Mouse (Mus musculus) cerebellum, adult 18-20 months (tissue): Measurements from ENCODE around the gene Erich4.
"Not testable (repeated sequence)": the region's sequence is repeated elsewhere in the genome, so short reads cannot be mapped to it uniquely, and the experiment has no call there.

Experiments
- DNase-seq, 2 experiments: peaks; one replicate each; pipeline ENCODE4 v3.0.0; 2021

The Erich4 gene

DNA sequence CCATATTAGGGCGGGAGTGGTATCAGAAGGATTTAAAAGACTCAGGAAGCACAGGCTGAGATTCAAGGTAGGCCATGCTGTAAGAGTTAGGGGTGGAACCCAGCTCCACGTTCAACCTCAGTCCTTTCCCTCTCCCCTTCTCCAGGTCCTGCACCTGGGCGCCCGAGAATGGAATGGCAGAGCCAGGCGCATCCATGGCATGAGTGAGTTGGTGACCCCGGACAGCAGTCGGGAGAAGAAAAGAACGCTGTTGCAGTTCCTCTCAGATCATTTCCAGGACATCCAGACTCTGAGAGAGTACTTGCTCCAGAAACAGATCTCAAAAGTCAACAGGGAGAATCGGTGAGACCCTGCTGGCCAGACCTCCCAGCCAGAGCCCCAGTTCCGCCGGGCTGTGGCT is 5.1 kb upstream of the Erich4 start:
- DNase-seq: no peak

DNA sequence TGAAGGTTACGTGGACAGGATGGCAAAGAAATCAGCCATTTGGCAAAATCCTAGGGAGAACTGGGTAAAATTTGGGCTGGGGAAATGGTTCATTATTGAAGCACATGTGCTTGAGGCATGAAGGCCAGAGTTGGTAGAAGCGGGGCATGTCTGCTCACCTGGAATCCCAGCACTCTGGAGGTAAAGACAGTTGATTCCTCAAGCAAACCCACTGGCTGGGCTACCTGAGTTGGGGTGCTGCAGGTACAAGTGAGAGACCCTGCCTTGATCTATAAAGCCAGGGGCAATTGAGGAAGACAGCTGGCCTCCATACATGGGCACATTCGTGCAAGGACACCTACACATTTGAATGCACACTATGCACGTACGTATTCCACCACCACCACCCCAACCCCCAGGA is 4.4 kb upstream of the Erich4 start:
- DNase-seq: peak in 1 of 2 experiments; percentile 2

DNA sequence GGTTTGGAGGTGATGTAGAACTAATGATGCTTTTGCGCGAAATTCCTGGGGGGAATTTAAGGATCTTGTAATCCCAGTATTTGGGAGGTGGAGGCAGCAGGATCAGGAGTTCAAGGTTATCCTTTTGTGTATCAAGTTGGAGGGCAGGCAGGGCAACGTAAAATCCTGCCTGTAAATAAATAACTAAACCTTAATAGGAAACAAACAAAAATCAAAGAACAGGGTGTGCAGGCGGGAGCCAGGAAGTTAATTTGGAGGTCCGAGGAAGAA is 4.0 kb upstream of the Erich4 start:
- no peak for DNase-seq

DNA sequence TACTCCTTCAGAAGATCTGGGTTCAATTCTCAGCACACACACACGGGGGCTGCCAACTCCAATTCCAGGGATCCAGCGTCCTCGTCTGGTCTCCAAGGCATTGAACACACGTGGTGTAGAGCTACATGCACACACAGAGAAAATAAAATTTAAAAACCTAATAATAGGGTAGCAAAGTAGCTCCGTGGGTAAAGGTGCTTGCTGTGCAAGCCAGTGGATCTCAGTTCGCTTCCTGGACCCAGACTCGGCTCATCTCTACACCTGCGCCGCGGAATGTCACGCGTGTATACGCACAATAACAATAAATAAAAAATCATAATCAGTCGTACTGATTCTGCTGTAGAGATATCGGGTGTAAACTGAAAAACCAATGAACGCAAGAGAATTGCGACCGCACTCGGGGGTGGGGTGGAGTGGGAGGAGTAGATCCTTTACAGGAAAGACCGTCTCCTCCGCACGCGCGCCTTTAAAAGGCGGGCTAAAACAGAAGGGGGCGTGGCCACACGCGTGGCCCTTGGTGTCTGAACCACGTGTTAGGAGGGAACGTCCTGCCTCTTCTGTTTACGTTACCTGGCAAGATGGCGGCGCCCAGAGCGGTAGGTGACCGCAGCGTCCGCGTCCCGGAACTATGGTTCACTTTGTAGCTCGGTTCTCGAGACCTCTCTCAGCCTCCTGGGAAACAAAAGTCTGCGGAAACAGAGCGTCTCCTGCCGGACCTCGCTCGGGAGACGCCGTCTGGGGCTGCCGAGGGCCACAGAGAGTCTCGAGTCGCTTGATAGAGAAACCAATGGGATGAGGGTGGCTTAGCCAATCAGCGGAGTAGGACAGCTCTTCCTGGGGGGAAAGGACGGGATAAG is 3.4 kb upstream of the Erich4 start, which contains the start of gene Dmac2:
TSS of gene Dmac2 (plus strand) at position 550 of the 857 bp plus-strand sequence.
- peak; percentile 95 to 97 for DNase-seq

DNA sequence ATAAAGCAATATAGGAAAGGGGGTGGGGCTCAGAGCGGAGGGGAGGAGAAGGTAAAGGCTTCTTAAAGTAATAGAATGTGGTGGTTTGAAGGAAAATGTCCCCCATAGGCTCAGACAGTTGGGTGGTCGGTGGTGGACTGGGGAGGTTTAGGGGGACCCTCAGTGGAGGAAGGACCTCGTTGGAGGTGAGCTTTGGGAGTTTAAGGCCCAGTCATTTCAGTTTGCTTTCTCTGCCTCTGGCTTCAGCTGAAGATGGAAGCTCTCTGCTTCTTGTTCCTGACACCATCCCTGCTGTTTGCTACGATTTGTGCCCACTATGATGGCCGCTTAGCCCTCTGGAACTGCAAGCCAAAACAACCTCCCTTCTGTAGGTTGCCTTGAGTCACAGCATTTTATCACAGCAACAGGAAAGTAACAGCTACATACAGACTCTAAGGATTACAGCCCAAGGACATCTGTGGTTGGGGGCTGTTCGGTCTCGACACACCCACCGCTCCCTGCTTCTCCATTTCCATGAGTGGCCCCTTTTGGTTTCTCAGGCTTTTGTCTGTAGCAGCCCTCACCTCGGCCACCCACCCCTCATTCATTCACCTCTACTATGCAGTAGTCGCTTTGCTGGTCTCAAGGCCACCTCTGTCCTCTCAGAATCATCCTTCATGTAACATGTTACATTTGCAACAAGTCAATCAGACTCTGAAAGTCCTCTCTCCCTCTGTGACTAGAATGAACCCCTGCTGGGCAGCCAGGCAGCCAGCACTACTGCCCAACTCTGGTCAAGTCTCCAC is 1.9 kb upstream of the Erich4 start:
- DNase-seq: no peak

DNA sequence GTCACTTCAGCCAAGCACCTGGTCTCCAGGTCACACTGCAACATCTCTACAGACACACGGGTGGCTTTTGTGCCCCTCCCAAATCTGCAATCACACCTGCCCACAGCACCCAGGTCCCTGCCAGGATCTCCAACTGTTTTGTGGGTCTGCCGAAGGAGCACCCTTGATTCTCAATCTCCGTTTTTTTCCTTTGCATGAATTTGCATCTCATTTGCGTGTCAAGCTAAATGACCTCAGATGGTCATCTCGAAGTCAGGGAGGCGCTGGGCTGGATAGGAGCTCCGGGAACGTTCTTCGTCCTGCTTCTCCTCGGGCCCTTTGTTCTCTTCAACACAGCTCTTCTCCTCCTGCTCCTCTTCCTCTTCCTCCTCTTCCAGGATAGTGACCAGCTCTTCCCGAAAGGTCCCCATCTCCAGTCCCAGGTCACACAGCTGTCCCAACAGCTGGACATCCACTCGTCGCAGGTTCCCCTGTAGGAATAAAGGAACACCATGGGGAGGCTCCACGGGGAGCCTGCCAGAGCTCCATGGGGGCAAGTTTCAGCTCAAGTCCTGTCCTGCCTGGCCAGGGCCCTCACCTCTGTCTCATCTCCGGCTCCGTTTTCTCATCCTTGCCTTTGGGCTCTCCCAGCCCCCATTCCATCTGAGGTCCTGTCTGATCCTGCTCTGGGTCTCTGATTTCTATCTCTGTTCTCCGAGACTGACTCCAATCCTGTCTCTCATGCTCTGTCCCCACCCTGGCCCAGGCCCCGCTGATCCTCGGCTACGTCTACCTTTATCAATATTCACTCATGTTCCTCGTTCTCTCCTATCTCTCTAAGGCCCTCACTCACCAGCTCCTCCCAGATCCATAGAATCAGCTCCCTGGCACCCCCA is 624 bp downstream of the Erich4 start:
- DNase-seq: no peak

DNA sequence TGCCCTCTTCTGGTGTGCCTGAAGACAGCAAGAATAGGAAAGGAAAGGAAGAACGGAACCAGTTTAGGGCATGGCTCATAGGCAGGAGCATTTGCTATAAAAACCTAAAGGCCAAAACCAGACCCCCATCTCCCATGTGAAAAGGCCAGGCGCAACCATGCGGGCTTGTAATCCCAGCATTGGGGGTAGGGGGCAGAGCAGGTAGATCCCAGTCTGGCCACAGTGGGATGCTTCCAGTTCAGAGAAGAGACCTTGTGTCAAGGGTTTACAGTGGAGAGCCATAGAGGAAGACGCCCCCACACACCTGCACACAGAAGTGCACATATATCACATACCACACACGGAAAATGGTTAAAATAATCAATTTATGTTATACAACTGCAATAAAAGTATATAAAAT is 1.6 kb downstream of the Erich4 start:
- DNase-seq: no peak

DNA sequence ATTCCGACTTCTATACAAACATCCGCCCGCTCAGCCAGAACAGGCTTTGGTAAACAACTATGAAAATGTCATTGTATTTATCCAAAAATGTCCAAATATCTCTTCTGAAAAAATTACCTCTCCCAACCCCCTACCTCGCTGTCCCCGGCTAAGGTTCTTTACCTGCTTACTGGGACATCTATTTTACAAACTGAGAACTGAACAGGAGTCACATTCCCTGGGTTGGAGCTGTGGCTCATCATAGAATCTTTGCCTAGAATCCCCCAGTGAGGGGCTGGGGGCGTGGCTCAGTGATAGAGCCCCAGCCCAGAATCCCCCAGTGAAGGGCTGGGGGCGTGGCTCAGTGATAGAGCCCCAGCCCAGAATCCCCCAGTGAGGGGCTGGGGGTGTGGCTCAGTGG is 4.2 kb downstream of the Erich4 start:
- DNase-seq: no peak

DNA sequence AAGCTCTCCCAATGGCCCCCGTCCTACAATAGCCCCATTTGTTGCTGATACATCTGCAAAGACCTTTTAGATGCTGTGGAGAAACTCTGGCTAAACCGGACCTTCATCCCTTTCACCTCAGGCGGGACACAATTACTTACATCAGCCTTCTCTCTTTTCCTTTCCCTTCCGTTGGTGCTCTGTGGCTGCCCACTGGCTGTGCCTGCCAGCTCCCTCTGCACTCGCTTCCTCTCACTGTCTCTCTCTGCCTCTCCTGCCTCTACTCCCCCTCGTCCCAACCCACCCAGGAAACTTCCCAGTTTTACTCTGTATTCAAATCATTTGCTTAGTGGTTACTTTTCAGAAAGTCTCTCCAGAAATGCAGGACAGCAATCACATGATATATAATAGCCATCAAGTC is 5.6 kb downstream of the Erich4 start:
- DNase-seq: no peak

DNA sequence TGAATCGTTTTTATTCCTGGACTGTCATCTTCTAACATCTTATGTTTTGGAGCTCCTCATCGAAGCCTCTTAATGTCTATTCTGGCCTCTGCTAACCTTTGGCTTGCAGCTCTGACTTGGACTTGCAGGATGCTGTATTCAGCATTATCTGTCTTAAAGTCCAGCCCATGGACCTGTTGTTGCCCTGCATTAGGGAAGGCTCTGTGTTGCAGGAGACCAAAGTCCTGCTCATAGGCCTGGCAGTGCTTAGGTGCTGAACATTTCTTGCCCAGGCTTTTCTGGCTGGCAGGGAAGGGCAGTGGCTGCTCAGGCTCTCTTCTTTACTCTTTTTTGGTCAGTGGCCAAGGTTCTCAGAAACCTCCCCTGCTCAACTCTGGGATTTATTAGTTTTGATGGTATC is 8.5 kb downstream of the Erich4 start:
- no peak for DNase-seq

DNA sequence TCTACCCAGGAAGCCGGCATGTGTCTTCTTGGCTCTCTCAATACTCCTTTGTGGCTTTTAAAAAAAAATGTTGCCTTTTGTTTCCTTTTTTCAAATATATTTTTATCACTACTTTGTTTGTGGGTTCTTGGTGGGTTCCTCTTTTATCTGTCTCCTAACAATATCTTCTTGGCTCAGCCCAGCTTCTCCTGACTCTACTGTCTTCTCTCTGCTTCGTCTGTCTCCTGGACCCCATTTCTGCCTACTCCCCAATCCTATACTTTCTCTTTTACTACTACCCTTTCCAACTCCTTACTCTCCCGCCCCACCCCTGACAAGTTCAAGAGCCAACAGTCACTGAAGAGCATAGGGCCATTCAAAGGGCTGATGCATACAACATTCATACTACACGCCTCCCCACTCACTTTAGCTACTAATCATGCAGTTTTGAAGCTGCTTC is 9.0 kb downstream of the Erich4 start:
- DNase-seq: no peak

DNA sequence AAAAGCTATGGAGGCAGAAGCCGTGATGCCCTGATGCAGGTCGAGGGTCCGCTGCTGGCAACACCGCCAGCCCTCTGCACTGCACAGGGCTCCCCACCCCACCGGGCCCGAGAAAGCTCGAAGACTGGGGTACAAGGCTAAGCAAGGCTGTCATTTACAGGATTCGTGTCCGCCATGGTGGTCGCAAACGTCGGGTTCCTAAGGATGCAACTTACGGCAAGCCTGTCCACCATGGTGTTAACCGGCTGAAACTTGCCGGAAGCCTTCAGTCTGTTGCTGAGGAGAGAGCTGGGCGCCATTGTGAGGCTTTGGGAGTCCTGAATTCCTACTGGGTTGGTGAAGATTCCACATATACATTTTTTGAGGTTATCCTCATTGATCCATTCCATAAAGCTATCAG is 14.3 kb downstream of the Erich4 start:
- no peak for DNase-seq

DNA sequence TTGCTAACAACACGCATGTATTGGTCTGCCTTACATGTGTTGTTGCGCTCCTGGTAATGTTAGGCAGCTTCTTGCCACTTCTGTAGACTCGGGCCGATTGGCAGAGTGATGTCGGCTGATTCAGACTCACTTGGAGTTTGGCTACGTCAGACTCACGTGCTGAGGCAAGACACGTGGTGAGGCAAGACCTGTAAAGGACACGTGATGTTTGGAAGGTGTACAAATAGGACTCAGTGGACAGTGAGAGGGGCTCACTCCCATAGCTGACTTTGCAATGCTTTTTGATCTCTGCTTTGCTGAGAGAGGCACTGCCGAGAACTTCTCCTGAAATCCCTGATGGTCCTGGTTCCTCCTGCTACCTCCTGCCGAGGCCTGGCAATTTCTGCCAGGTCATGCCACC is 15.0 kb downstream of the Erich4 start:
- no peak for DNase-seq

DNA sequence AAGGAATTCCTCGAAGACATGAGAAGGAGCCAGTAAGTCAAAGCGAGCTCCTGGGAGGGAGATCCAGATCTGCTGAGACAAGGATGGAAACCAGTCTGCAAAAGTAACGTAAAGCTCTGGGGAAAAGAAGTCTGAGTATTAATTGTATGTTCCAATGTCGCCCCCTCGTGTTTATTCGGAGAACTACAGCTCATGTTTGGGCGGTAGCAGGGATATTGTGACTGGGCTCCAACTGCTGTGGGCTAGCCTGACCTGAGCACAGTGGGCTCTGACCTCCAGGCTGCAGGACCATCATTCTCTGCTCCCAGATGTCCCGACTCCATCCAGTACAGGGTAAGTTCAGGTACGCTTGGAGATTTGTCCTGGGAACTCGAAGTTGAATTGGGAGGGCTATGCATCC is 16.0 kb downstream of the Erich4 start:
- peak; percentile 58 to 76 for DNase-seq

DNA sequence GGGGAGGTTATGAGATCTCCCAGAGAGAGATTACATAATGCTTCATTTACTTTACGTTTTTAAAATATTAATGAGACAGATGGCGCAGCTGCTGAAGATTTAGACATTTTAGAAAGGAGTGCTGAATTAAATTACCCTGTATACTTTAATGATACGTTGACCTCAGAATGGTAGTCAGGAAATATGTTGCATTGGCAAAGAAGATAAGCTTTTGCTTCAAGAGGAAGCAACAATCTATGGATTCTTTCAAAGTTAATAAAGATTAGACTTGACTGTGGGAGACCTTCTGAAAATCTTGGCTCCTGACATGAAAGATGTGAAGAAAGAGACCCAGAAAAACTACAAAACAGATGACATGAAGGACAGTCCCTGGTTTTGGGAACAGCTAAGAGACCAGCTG is 21.8 kb downstream of the Erich4 start:
- no peak for DNase-seq

DNA sequence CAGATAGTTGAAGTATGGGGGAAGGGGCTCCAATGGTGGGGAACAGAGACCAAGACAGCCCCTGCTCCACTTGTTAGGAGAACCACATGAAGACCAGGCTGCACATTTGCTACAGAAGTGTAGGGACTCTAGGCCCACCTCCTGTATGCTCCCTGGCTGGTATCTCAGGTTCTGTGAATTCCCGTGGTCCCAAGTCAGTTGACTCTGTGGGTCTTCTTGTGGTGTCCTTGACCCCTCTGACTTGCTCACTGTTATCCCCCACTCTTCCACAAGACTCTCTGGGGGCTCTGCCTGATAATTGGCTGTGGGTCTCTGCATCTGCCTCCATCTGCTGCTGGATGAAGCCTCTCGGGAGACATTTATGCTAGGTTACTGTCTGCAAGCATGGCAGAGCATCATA is 24.5 kb downstream of the Erich4 start:
- no peak for DNase-seq

DNA sequence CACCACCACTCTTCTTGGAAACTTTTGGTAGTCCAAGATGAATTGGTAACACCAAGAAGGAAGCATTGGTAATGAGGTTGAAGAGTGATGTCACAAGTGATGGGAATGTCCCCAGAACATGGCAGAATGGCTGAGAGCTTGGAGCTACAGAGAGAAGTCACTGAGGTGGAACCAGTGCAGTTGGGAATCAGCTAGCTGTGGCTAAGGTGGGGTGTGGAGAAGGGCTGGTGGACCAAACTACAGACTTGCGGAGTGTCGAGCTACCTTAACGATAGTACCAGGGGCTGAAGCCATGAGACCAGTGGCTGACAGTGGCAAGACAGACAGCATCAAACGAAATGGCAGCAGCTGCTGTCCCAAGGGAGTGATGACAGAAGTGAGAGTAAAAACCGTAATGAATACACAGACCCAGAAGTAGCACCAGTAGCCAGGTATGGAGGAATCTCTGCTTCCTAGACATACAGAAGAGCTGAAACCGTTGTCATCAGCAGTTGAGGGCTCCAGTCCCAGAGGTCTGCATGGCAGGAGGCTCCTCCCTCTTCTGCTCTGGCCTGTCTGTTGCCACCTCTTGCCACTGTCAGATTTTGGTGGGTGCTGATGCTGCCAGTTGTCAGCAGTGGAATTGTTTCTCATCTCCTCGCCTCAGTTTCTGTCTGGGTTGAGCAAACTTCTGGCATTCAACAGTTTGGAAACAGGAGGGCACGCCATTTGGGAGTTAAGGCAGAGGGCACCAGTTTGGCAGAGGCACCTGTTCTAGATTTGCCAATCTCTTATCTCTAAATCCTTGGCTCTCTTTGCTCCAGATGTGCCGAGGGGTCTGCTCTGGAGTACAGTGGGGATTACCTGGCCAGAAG is 30.1 kb downstream of the Erich4 start:
- no peak for DNase-seq

DNA sequence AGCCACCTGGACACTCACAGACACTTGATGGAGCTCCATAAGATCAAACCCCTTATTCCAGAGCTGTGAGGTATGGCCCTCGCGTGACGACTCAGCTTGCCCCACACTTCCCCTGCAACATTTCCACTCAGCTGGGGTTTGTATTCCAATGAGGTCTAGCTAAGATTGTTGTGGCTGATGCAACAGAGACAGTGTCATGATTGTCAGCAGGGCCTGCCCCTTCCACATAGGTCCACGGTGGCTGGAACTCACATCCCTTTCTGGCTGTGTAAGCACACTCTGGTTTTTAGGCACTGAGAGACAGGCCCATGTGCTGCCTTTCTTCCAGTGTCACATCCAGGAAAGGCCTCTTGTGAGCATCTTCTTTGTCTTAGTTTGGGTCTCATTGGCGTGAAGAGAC is 31.0 kb downstream of the Erich4 start:
- DNase-seq: no peak

DNA sequence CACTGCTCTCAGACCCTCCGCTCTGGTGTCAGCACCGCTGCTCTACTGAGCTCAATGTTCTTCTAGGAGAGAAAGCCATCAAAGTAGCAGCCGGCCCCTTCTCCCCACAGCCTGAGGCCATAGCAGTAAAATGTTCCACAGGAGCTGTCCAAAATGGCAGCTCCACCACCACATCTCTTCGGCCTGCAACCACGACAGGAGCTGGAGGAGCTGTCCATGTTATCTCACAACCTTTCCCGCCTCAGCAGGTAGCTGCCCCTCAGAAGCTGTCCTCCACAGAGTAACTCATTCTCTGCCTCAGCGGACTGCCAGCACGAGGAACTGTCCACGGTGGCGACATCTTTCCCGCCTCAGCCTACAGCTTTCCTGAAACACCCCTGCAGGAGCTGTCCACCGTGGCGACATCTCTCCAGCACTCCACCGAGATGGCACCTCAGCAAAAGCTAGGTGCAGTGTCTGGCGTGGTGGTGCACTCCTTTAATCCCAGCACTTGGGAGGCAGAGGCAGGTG is 33.3 kb downstream of the Erich4 start:
- DNase-seq: no peak

DNA sequence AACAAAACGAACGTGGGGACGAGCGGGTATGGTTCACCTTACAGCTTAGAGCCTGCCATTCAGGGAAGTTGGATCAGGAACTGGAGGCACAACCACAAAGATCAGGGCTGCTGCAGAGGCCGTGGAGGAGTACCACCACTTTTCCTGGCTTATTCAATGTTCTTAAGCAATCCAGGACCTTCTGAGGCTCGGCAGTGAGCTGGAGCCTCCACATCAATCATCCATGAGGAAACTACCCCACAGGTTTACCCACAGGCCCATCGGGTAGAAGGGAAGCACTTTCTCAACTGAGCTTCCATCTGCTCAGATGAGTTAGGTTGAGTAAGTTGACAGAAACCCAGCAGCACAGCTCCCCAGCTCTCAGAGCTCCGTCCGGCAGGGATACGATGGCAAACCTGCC is 36.3 kb downstream of the Erich4 start:
- no peak for DNase-seq

DNA sequence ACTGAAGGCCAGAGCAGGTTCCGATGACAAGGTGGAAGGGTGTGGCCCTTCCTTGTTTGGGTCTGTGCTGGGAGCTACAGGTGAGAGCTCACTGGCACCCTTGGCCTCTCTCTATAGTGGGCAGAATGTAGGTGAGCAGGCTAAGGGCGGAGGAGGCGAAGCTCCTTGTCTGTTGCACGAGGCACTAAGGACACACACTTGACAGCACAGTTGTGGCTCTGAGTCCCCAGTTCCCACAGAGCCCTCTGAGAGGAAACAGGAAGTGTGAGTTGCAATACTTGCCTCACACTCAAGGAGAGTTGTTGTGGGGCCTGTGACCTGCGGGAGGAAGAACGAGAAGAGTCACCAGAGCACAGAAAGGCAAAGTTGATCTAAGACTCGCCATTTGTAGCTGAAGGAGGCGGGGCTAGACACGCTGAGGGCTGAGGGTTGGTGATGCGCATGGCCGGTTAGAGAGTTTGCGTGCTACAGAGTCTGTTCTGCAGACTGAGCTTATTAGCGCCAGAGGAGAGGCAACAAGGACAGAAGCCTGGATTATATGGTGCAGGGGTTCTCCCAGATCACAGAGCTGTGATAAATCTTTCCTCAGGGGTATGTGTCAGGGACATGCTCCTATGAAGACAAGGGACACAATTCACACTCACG is 38.8 kb downstream of the Erich4 start:
- not testable (repeated sequence) for DNase-seq

DNA sequence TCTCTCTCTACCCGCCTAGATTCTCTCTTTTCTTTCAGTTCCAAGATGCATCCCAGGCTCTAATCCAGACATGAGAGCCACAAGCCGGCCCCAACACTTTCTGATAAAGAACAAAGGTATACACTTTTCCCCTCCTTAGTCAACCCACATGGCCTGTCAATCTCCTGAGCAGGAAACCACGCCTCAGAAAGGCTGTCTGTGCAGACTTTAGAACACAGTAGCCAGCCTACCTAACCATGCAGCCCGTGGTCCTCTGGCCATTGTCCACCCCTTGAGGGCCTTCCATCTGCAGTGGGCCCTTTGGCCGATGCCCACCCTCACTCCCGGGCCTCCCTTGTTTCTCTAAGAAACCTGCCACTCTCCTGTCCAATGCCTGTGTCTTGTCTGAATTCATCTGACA is 39.4 kb downstream of the Erich4 start:
- DNase-seq: not testable (repeated sequence)
